Mouse (Mus musculus) cortical plate, adult 2 months (tissue): ENCODE data around the gene Hilpda.

Experiments used
- CTCF ChIP-seq: fragments of 200-500 bp; IDR thresholded peaks from 2 replicates; pipeline ENCODE4 v1.5.1; 2011; ENCODE audit warnings: mild to moderate bottlenecking, control low read depth, low read length; ENCODE audit not compliant: insufficient read depth; ENCODE audit errors: extremely low read depth
- POLR2A ChIP-seq: fragments of 200-500 bp; IDR thresholded peaks from 2 replicates; pipeline ENCODE4 v1.6.1; 2011; ENCODE audit warnings: mild to moderate bottlenecking, low read length, control low read depth; ENCODE audit not compliant: insufficient read depth; ENCODE audit errors: extremely low read depth

DNA sequence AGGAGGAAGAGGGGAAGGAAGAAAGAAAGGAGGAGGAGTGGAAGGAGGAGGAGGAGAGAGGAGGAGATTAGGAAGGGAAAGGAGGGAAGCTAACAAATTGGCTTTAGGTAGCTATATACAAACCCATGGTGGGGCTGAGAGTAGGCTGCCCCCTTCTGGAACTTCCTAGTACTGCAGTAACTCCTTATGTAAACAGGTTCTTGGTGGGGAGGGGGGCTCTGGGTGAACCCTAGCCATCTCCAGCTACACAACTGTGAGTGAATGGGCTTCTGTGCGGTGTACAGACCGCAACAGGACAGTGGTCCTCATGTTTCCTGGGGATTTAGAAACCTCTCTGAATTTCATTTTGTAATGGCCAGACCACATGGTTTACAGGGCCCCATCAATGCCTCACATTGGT lies 31.5 kb upstream of the Hilpda start:
- TF ChIP-seq POLR2A = no peak
- TF ChIP-seq CTCF = peak; percentile 52
